Mouse (Mus musculus): ENCODE results near the gene Mettl7b. TPM values are rescaled to one million over a fixed set of nuclear protein-coding genes. Genes with fewer than 3 reads are reported as not detected.

Gene Mettl7b
- total and polyA plus RNA-seq, 3 experiments: not detected

- no peaks in the 10 kb centered on the region for H3K9me3 ChIP-seq (replicated peaks)
- TF ChIP-seq POLR2AphosphoS5 (IDR thresholded peaks at IDR 0.05; ENCODE audit: insufficient replicate concordance, low read depth, low read length): no peak
- no peak for TF ChIP-seq GATA1 (IDR thresholded peaks at IDR 0.05; ENCODE audit: borderline replicate concordance, low read length)
- no peak for TF ChIP-seq TAL1 (conservative IDR thresholded peaks at IDR 0.05; ENCODE audit: low read depth, low read length)
Measured at GRCm38 (mm10) chr10:128958340-128958739, 2.4 kb downstream of the Mettl7b start.

DNA sequence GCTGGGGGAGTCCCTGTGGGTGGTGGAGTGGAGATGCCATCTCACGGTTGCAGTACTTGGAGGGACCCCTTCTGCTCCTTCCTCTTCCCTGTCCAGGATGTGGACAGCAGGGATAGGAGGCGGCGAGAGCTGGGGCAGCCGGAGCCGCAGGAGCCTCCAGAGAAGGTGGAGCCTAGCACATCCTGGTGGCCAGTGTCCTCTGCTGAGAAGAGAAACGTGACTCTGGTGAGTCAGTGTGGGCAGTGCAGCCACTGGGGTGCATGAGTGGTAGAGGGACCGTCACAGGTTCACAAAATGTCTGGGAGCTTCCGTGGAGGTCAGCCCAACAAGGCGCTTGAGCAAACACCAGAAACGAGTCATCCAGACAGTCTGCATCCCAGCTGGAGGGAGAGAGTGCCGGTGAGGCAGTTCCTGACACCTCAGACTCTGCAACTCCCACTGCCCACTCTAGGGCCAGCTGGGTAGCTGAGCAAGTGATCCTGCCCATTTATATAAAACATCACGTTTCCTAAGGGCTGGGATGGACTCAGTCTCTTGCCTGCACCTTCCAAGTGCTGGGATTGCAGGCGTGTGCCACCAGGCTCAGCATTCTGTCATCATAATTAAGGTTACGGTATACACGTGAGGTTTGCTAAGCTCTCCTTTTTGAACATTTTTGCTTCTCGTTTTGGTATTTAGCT lies 10.4 kb downstream of the Mettl7b start:
- H3K4me3 ChIP-seq (ENCODE audit: low read depth, low read length): no peak overlapping the region
- H3K9me3 ChIP-seq (replicated peaks): no peaks in the 10 kb centered on the region
- H3K27me3 ChIP-seq (ENCODE audit: insufficient read depth, low read length): peaks cover 11% of the 10 kb centered on the region
- no peak for TF ChIP-seq CTCF (IDR thresholded peaks at IDR 0.05; ENCODE audit: low read depth, low read length)
- no peak for TF ChIP-seq TAL1 (conservative IDR thresholded peaks at IDR 0.05; ENCODE audit: low read depth, low read length)
- no peak for TF ChIP-seq GATA1 (IDR thresholded peaks at IDR 0.05; ENCODE audit: borderline replicate concordance, low read length)
- no peak for TF ChIP-seq GATA2 (IDR thresholded peaks at IDR 0.05; ENCODE audit: borderline replicate concordance, low read depth, low read length)
- TF ChIP-seq POLR2AphosphoS5 (IDR thresholded peaks at IDR 0.05; ENCODE audit: insufficient replicate concordance, low read depth, low read length): no peak
- no peaks in the 10 kb centered on the region for H3K36me3 ChIP-seq (replicated peaks)
- ATAC-seq (ENCODE audit: extremely low read depth, insufficient number of reproducible peaks, low FRiP score, poor library complexity, severe bottlenecking): no peak
- DNase-seq (ENCODE audit: low spot score): no peak
- no peaks in the 10 kb centered on the region for H3K4me1 ChIP-seq (ENCODE audit: insufficient read depth, low read depth, low read length)

More at GRCm38 (mm10) chr10:128958340-128958739, 2.4 kb downstream of the Mettl7b start:
- Histone ChIP-seq H3K4me3 (ENCODE audit: low read depth, low read length) (no peak overlapping the region), H3K36me3 (replicated peaks) (no peaks in the 10 kb centered on the region), H3K27me3 (ENCODE audit: insufficient read depth, low read length) (peaks cover 25% of the 10 kb centered on the region), H3K4me1 (ENCODE audit: insufficient read depth, low read depth, low read length) (no peaks in the 10 kb centered on the region)
- DNase-seq (ENCODE audit: low spot score) (no peak), ATAC-seq (ENCODE audit: extremely low read depth, insufficient number of reproducible peaks, low FRiP score, poor library complexity, severe bottlenecking) (no peak)

DNA sequence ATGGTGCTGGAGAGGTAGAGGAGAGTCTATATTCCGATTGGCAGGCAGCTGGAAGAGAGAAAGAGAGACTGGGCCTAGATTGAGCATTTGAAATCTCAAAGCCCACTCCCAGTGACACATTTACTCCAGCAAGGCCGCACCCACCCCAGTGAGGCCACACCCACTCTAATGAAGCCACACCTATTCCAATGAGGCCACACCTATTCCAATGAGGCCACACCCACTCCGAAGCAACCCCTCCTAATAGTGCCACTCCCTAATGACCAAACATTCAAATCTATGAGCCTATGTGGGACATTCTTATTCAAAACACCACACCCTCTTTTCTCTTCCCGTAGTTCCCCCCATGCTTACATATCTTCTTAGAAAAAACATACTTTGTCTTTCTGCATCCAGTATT lies 13.3 kb downstream of the Mettl7b start:
- peaks cover 3% of the 10 kb centered on the region for H3K27me3 ChIP-seq (ENCODE audit: insufficient read depth, low read length)
- H3K36me3 ChIP-seq (replicated peaks): no peaks in the 10 kb centered on the region
- no peak overlapping the region for H3K4me3 ChIP-seq (ENCODE audit: low read depth, low read length)
- H3K4me1 ChIP-seq (ENCODE audit: insufficient read depth, low read depth, low read length): no peaks in the 10 kb centered on the region
- TF ChIP-seq CTCF (IDR thresholded peaks at IDR 0.05; ENCODE audit: low read depth, low read length) (no peak), GATA1 (IDR thresholded peaks at IDR 0.05; ENCODE audit: borderline replicate concordance, low read length) (no peak), GATA2 (IDR thresholded peaks at IDR 0.05; ENCODE audit: borderline replicate concordance, low read depth, low read length) (no peak), TAL1 (conservative IDR thresholded peaks at IDR 0.05; ENCODE audit: low read depth, low read length) (no peak), POLR2AphosphoS5 (IDR thresholded peaks at IDR 0.05; ENCODE audit: insufficient replicate concordance, low read depth, low read length) (no peak)
- no peak for ATAC-seq (ENCODE audit: extremely low read depth, insufficient number of reproducible peaks, low FRiP score, poor library complexity, severe bottlenecking)
- no peaks in the 10 kb centered on the region for H3K9me3 ChIP-seq (replicated peaks)
- DNase-seq (ENCODE audit: low spot score): no peak

DNA sequence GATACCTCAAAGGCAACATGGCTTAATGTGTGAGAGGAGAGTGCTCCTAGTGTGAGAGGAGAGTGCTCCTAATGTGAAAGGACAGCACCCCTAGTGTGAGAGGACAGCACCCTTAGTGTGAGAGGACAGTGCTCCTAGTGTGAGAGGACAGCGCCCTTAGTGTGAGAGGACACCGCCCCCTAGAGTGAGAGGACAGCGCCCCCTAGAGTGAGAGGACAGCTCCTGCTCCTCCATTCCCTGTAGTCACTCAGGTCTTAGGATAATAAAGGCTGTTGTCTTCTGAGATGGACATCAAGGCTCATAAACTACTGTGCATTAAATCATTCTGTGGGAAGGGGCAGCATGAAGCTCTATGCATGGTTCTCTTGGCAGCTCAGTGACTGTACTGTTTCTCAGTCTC lies 15.1 kb downstream of the Mettl7b start:
- Histone ChIP-seq H3K9me3 (replicated peaks) (no peaks in the 10 kb centered on the region), H3K4me1 (ENCODE audit: insufficient read depth, low read depth, low read length) (no peaks in the 10 kb centered on the region), H3K36me3 (replicated peaks) (no peaks in the 10 kb centered on the region), H3K4me3 (ENCODE audit: low read depth, low read length) (no peak overlapping the region), H3K27me3 (ENCODE audit: insufficient read depth, low read length) (peaks cover 10% of the 10 kb centered on the region)
- no peak for ATAC-seq (ENCODE audit: extremely low read depth, insufficient number of reproducible peaks, low FRiP score, poor library complexity, severe bottlenecking)
- no peak for DNase-seq (ENCODE audit: low spot score)
- no peak for TF ChIP-seq POLR2AphosphoS5 (IDR thresholded peaks at IDR 0.05; ENCODE audit: insufficient replicate concordance, low read depth, low read length)
- peak; percentile 75 for TF ChIP-seq CTCF (IDR thresholded peaks at IDR 0.05; ENCODE audit: low read depth, low read length)

GRCm38 (mm10) chr10:128940475-128941061 lies 20.2 kb downstream of the Mettl7b start:
- Histone ChIP-seq H3K4me1 (ENCODE audit: insufficient read depth, low read depth, low read length) (no peaks in the 10 kb centered on the region; the same call in 1 of the 2 replicates), H3K9me3 (replicated peaks) (no peaks in the 10 kb centered on the region), H3K36me3 (replicated peaks) (no peaks in the 10 kb centered on the region), H3K4me3 (ENCODE audit: low read depth, low read length) (no peak overlapping the region), H3K27me3 (ENCODE audit: insufficient read depth, low read length) (peaks cover 24% of the 10 kb centered on the region)
- TF ChIP-seq POLR2AphosphoS5 (IDR thresholded peaks at IDR 0.05; ENCODE audit: insufficient replicate concordance, low read depth, low read length) (no peak), GATA2 (IDR thresholded peaks at IDR 0.05; ENCODE audit: borderline replicate concordance, low read depth, low read length) (no peak), CTCF (IDR thresholded peaks at IDR 0.05; ENCODE audit: low read depth, low read length) (no peak), GATA1 (IDR thresholded peaks at IDR 0.05; ENCODE audit: borderline replicate concordance, low read length) (no peak), TAL1 (conservative IDR thresholded peaks at IDR 0.05; ENCODE audit: low read depth, low read length) (no peak)
- DNase-seq (ENCODE audit: low spot score): no peak
- ATAC-seq (ENCODE audit: extremely low read depth, insufficient number of reproducible peaks, low FRiP score, poor library complexity, severe bottlenecking): no peak

DNA sequence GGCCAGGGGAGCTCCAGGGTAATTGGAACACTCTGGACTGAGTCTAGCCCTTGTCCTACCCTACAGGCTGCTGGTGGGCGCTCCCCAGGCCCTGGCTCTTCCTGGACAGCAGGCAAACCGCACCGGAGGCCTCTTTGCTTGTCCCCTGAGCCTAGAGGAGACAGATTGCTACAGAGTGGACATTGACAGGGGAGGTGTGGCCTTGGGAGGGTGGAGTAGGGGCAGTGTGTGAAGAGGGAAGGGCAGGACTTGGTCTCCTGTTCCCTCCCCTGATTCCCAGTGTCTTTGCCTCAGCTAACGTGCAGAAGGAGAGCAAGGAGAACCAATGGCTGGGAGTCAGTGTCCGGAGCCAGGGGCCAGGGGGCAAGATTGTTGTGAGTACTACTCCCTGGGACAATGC lies 21.8 kb downstream of the Mettl7b start:
- no peak for ATAC-seq (ENCODE audit: extremely low read depth, insufficient number of reproducible peaks, low FRiP score, poor library complexity, severe bottlenecking)
- TF ChIP-seq GATA2 (IDR thresholded peaks at IDR 0.05; ENCODE audit: borderline replicate concordance, low read depth, low read length) (no peak), GATA1 (IDR thresholded peaks at IDR 0.05; ENCODE audit: borderline replicate concordance, low read length) (no peak), TAL1 (conservative IDR thresholded peaks at IDR 0.05; ENCODE audit: low read depth, low read length) (no peak), CTCF (IDR thresholded peaks at IDR 0.05; ENCODE audit: low read depth, low read length) (no peak), POLR2AphosphoS5 (IDR thresholded peaks at IDR 0.05; ENCODE audit: insufficient replicate concordance, low read depth, low read length) (no peak)
- Histone ChIP-seq H3K9me3 (replicated peaks) (no peaks in the 10 kb centered on the region), H3K36me3 (replicated peaks) (no peaks in the 10 kb centered on the region), H3K4me1 (ENCODE audit: insufficient read depth, low read depth, low read length) (no peaks in the 10 kb centered on the region; the same call in 1 of the 2 replicates), H3K4me3 (ENCODE audit: low read depth, low read length) (no peak overlapping the region), H3K27me3 (ENCODE audit: insufficient read depth, low read length) (peaks cover 38% of the 10 kb centered on the region)
- DNase-seq (ENCODE audit: low spot score): no peak
